Mouse (Mus musculus): ENCODE measurements around the gene Ppp1r13l. TPM values are rescaled to one million over a fixed set of nuclear protein-coding genes. Genes with fewer than 3 reads are reported as not detected.

The Ppp1r13l gene
- polyA plus RNA-seq, 2 experiments: 15.3 to 33.8 TPM

DNA sequence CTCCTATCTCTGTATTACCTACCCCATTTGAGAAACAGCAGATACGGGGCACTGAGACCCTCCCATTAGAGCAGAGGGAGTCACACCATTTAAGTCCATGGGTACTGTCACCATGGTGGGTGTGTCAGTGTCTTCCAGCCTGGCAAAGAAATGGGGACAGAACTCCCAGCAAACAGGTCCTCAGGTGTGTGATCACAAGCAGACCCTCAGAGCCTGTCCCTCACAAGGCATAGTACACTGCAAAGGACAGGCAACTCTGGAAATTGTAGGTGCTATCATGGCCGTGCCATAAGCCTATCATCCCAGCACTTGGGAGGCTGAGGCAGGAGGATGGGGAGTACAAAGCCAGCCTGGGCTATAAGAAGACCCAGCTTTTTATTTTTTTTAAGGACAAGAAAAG is 41.3 kb upstream of the Ppp1r13l start:
- H3K4me2 ChIP-seq (replicated peaks; ENCODE audit: low read depth, low read length, severe bottlenecking): no peak overlapping the region
- WGBS: 68% methylated on average over 2 of the region's 2 CpGs

GRCm38 (mm10) chr7:19318676-19319075 is 40.9 kb upstream of the Ppp1r13l start:
- Histone ChIP-seq H3K36me3 (ENCODE audit: control insufficient read depth, insufficient read depth, low read length) (no peaks in the 10 kb centered on the region), H3K27ac (replicated peaks; ENCODE audit: low read depth, low read length) (no peak overlapping the region), H3K4me3 (replicated peaks; ENCODE audit: low read length) (no peak overlapping the region), H3K4me1 (ENCODE audit: control insufficient read depth, insufficient read depth, low read length) (peaks cover 9% of the 10 kb centered on the region; the same call in 1 of the 2 replicates), H3K27me3 (ENCODE audit: control insufficient read depth, insufficient read depth, low read length) (no peaks in the 10 kb centered on the region), H3K9ac (ENCODE audit: low read depth, low read length, severe bottlenecking) (no peak overlapping the region), H3K4me2 (replicated peaks; ENCODE audit: low read depth, low read length, severe bottlenecking) (no peak overlapping the region), H3K9me3 (ENCODE audit: control insufficient read depth, low read length) (no peaks in the 10 kb centered on the region)
- no peak for DNase-seq (ENCODE audit: low spot score)
- WGBS: 72% methylated on average over 7 of the region's 7 CpGs
- no peak for TF ChIP-seq POLR2A (IDR thresholded peaks at IDR 0.05; ENCODE audit: borderline replicate concordance, extremely low read depth, insufficient read depth, insufficient read length)
- ATAC-seq (ENCODE audit: low FRiP score, low read depth): no peak

More for the DNA sequence above, 41.3 kb upstream of the Ppp1r13l start:
- Histone ChIP-seq H3K36me3 (ENCODE audit: control insufficient read depth, insufficient read depth, low read length) (no peaks in the 10 kb centered on the region), H3K9ac (ENCODE audit: low read depth, low read length, severe bottlenecking) (no peak overlapping the region), H3K4me3 (replicated peaks; ENCODE audit: low read length) (no peak overlapping the region), H3K4me1 (ENCODE audit: control insufficient read depth, insufficient read depth, low read length) (peaks cover 9% of the 10 kb centered on the region; the same call in 1 of the 2 replicates), H3K9me3 (ENCODE audit: control insufficient read depth, low read length) (no peaks in the 10 kb centered on the region), H3K27ac (replicated peaks; ENCODE audit: low read depth, low read length) (no peak overlapping the region), H3K27me3 (ENCODE audit: control insufficient read depth, insufficient read depth, low read length) (no peaks in the 10 kb centered on the region)
- no peak for ATAC-seq (ENCODE audit: low FRiP score, low read depth)
- TF ChIP-seq POLR2A (IDR thresholded peaks at IDR 0.05; ENCODE audit: borderline replicate concordance, extremely low read depth, insufficient read depth, insufficient read length): no peak
- DNase-seq (ENCODE audit: low spot score): no peak

- H3K4me2 ChIP-seq (replicated peaks; ENCODE audit: low read depth, low read length, severe bottlenecking): peak overlapping the region; percentile 89
- ATAC-seq (ENCODE audit: low FRiP score, low read depth): peak; percentile 51
- H3K4me1 ChIP-seq (ENCODE audit: control insufficient read depth, insufficient read depth, low read length): peaks cover 9% of the 10 kb centered on the region; the same call in 1 of the 2 replicates
- peak overlapping the region; percentile 42 for H3K4me3 ChIP-seq (replicated peaks; ENCODE audit: low read length)
- H3K36me3 ChIP-seq (ENCODE audit: control insufficient read depth, insufficient read depth, low read length): no peaks in the 10 kb centered on the region
- H3K27ac ChIP-seq (replicated peaks; ENCODE audit: low read depth, low read length): peak overlapping the region; percentile 52
- DNase-seq (ENCODE audit: low spot score): no peak
- WGBS: 21% methylated on average over 9 of the region's 9 CpGs
- TF ChIP-seq POLR2A (IDR thresholded peaks at IDR 0.05; ENCODE audit: borderline replicate concordance, extremely low read depth, insufficient read depth, insufficient read length): no peak
- H3K27me3 ChIP-seq (ENCODE audit: control insufficient read depth, insufficient read depth, low read length): no peaks in the 10 kb centered on the region
- no peaks in the 10 kb centered on the region for H3K9me3 ChIP-seq (ENCODE audit: control insufficient read depth, low read length)
- H3K9ac ChIP-seq (ENCODE audit: low read depth, low read length, severe bottlenecking): peak overlapping the region; percentile 55
Observed at GRCm38 (mm10) chr7:19319458-19319857, 40.1 kb upstream of the Ppp1r13l start.

GRCm38 (mm10) chr7:19319906-19320305 is 39.6 kb upstream of the Ppp1r13l start:
- Histone ChIP-seq H3K4me3 (replicated peaks; ENCODE audit: low read length) (peak overlapping the region; percentile 42), H3K36me3 (ENCODE audit: control insufficient read depth, insufficient read depth, low read length) (no peaks in the 10 kb centered on the region), H3K4me1 (ENCODE audit: control insufficient read depth, insufficient read depth, low read length) (peaks cover 9% of the 10 kb centered on the region; the same call in 1 of the 2 replicates), H3K27ac (replicated peaks; ENCODE audit: low read depth, low read length) (peak overlapping the region; percentile 52), H3K27me3 (ENCODE audit: control insufficient read depth, insufficient read depth, low read length) (no peaks in the 10 kb centered on the region), H3K4me2 (replicated peaks; ENCODE audit: low read depth, low read length, severe bottlenecking) (peak overlapping the region; percentile 89), H3K9me3 (ENCODE audit: control insufficient read depth, low read length) (no peaks in the 10 kb centered on the region), H3K9ac (ENCODE audit: low read depth, low read length, severe bottlenecking) (peak overlapping the region; percentile 55)
- 3% methylated on average over 37 of the region's 41 CpGs for WGBS
- TF ChIP-seq POLR2A (IDR thresholded peaks at IDR 0.05; ENCODE audit: borderline replicate concordance, extremely low read depth, insufficient read depth, insufficient read length): no peak
- ATAC-seq (ENCODE audit: low FRiP score, low read depth): peak; percentile 97
- peak; percentile 95 for DNase-seq (ENCODE audit: low spot score)

- Histone ChIP-seq H3K4me3 (replicated peaks; ENCODE audit: low read length) (peak overlapping the region; percentile 42; the same call in 1 of the 2 replicates), H3K9me3 (ENCODE audit: control insufficient read depth, low read length) (no peaks in the 10 kb centered on the region), H3K9ac (ENCODE audit: low read depth, low read length, severe bottlenecking) (0 out of 2 replicates have a peak overlapping the region, but pooled peaks have one; percentile 9), H3K4me1 (ENCODE audit: control insufficient read depth, insufficient read depth, low read length) (peaks cover 9% of the 10 kb centered on the region; the same call in 1 of the 2 replicates), H3K27me3 (ENCODE audit: control insufficient read depth, insufficient read depth, low read length) (no peaks in the 10 kb centered on the region), H3K36me3 (ENCODE audit: control insufficient read depth, insufficient read depth, low read length) (no peaks in the 10 kb centered on the region), H3K4me2 (replicated peaks; ENCODE audit: low read depth, low read length, severe bottlenecking) (peak overlapping the region; percentile 89), H3K27ac (replicated peaks; ENCODE audit: low read depth, low read length) (no peak overlapping the region)
- WGBS: 43% methylated on average over 7 of the region's 7 CpGs
- TF ChIP-seq POLR2A (IDR thresholded peaks at IDR 0.05; ENCODE audit: borderline replicate concordance, extremely low read depth, insufficient read depth, insufficient read length): no peak
- ATAC-seq (ENCODE audit: low FRiP score, low read depth) (no peak), DNase-seq (ENCODE audit: low spot score) (no peak)
Observed at GRCm38 (mm10) chr7:19320637-19321036, 38.9 kb upstream of the Ppp1r13l start.

Measured in limb, embryonic 14.5 days (tissue).